Mouse (Mus musculus) lung, adult 2 months (tissue): ENCODE results near the gene Pdcd11. TPM values are rescaled to one million over a fixed set of nuclear protein-coding genes. Genes with fewer than 3 reads are reported as not detected.

ENCODE experiments used
- DNase-seq: peaks from one replicate; pipeline ENCODE4 v3.0.0; 2022
- H3K4me1 ChIP-seq: fragments of 200-500 bp; 2 replicates; pipeline ENCODE4 v1.6.1; 2011; ENCODE audit warnings: low read length; ENCODE audit not compliant: control insufficient read depth, insufficient read depth
- H3K4me3 ChIP-seq: fragments of 200-500 bp; replicated peaks from 2 replicates; pipeline ENCODE3; 2011; ENCODE audit warnings: low read depth, mild to moderate bottlenecking, control low read depth, low read length; ENCODE audit errors: extremely low read depth
- CTCF ChIP-seq: fragments of 200-500 bp; IDR thresholded peaks from 2 replicates; pipeline ENCODE4 v1.5.1; 2011; ENCODE audit warnings: mild to moderate bottlenecking, low read length, control low read depth; ENCODE audit not compliant: insufficient read depth
- POLR2A ChIP-seq: fragments of 200-500 bp; IDR thresholded peaks from 2 replicates; pipeline ENCODE4 v1.6.1; 2011; ENCODE audit warnings: low read depth, mild to moderate bottlenecking, control low read depth, low read length, borderline replicate concordance; ENCODE audit errors: extremely low read depth
- WGBS: fragments of 180-500 bp; shearing (Covaris S2); methylation state at CpG from one replicate; pipeline ENCODE4 v1.1.7; 2018; 5-methylcytosine and 5-hydroxymethylcytosine counted together
- polyA plus RNA-seq: library from polyadenylated mRNA; depleted of rRNA; stranded (reverse); fragments of >200 nt; gene quantifications from 2 replicates; pipeline ENCODE4 v1.2.3, GENCODE M21; 2012

Gene Pdcd11
- polyA plus RNA-seq, 1 experiment = 9.0 TPM

DNA sequence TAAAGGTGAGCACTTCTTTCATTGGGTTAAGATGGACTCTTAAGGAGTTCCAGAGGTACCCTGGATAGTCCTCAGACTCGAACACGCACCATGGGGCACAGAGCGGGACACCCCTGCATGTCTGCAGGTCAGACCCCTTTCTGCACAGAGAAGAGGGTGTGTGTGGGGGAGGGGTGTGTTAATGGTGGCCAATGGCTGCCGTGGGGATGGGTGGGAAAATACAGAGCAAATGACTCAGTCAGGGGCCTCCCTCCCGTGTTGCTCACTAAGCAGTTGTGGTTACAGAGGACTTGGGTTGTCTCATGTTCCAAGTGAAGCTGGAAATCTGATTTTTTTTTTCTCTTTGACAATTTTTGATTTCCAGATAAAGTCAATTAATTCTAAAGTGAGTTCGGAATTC lies 51.9 kb downstream of the Pdcd11 start:
- Histone ChIP-seq H3K4me1 (peaks cover 2% of the 10 kb centered on the region; the same call in 1 of the 2 replicates), H3K4me3 (no peak overlapping the region)
- no peak for TF ChIP-seq CTCF
- no peak for DNase-seq
- WGBS = 82% methylated on average over 6 of the region's 6 CpGs

DNA sequence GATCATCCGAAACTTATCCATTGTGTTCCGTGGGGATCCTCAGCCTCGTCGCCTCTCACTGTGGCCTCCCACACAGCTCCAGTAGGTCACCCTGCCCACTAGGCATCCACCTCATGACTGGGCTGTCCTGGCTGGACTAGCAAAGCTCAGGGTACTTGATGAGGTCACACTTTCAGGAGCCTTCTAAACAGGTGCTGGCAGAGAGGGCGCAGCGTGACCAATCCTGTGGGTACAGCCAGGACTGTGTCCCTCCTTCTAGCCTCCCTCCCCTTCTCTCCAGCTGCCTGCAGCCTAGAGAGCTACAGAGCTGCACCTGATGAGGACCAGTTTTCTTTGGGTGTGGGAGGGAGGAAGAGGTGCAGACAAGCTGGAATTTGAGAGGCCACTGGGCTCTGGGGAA lies 53.6 kb downstream of the Pdcd11 start, which contains the start of gene Calhm1:
TSS of gene Calhm1 (minus strand) at position 101 of the 400 bp plus-strand sequence.
- 90% methylated on average over 6 of the region's 6 CpGs for WGBS
- Histone ChIP-seq H3K4me3 (no peak within 1 kb of the TSS), H3K4me1 (no peaks in the 10 kb centered on the region)
- no peak for DNase-seq
- no peak for TF ChIP-seq CTCF

DNA sequence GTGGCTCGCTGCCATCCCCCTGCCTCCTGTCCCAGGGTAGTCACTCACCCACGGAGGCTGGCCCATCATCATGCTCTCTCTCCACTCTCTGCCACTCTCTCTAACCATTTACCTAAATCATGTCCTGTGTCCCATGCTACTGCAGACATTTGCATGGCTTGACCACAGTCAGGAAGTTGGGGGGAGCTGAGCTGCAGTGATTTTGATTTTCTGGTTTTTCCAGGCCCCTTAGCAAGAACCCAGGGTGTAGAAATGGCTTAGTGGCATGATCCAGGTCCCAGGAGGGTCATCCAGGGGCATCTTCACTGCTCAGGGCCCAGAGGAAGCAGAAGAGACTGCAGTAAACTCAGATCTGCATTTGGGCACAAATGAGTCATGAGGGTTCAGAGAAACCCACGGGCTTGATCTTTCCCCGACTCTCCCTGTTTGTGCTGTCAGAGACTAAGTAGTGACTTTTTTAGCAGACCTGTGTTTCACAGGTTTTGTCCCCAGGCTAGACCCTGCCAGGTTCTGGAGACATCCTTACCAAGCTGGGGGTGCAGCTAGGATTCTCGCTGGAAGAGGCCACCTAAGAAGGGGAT lies 57.8 kb downstream of the Pdcd11 start:
- no peaks in the 10 kb centered on the region for H3K4me1 ChIP-seq
- 64% methylated on average over 5 of the region's 5 CpGs for WGBS
- DNase-seq = no peak
- no peak overlapping the region for H3K4me3 ChIP-seq
- no peak for TF ChIP-seq POLR2A
- no peak for TF ChIP-seq CTCF

DNA sequence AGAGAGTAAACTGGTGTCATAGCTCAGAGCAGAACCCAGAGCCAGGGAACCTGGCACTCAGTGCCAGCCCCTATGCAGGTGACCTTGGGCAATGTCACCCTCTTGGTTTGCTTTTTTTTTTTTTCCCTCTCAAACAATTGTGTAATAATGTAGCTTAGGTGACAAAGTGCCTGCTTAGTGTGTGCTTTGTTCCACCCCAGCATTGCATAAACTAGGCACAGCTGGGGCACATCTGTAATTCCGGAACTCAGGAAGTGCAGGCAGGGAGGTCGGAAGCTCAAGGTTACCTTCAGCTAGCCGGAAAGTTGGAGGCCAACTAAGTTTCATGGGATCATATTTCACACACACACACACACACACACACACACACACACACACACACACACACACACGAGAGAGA lies 59.3 kb downstream of the Pdcd11 start:
- TF ChIP-seq POLR2A = no peak
- TF ChIP-seq CTCF = no peak
- DNase-seq = no peak
- WGBS = 28% methylated on average over 4 of the region's 4 CpGs
- Histone ChIP-seq H3K4me3 (no peak overlapping the region), H3K4me1 (no peaks in the 10 kb centered on the region)

DNA sequence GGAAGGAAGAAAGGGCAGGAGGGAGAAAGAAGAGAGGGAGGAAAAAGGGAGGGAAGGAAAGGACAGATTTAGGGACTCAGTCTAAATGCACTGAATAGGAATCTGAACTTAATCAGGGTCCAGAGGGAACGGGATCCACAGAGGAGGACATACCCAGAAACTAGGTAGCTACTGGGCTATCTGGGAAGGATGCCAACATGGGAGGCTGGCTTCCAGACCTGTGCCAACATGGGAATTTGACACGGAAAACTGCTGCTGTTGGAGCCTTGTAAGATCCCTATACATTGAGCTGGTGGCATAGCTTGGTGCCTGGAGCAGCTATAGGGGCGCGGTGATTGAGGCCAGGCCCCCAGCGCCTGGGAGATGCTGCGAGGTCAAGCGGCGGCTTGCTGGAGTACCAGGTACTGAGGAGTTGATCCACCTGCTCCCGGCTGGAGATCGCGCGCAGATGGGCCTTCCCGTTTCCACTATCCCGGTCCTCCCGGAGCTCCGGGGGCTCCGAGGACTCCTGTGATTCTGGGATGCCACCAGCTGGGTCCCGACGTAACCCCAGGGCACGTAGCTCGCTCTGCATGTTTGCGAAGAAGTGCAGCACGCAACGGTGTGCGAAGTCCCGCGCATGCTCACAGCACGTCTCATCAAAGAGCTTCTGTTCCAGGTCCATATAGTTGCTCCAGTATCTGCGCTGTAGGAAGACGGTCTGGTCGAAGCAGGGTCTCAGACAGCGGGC lies 60.9 kb downstream of the Pdcd11 start:
- WGBS = 20% methylated on average over 32 of the region's 32 CpGs
- Histone ChIP-seq H3K4me1 (no peaks in the 10 kb centered on the region), H3K4me3 (no peak overlapping the region)
- no peak for TF ChIP-seq CTCF
- TF ChIP-seq POLR2A = no peak
- DNase-seq = no peak

DNA sequence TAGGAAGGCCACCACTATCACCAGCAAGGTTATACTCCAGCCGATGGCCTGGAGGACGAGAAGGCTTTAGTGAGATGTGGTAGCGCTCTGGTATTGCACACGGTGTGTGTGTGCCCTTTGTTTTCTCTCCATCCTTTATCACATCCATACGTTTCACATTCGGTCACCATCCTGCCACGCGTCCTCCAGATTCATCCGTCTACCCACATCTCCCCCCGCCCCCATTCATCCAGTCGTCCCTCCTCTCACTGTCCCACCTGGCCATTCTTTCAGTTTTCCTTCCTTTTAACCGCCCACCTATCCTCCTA lies 61.4 kb downstream of the Pdcd11 start:
- Histone ChIP-seq H3K4me3 (no peak overlapping the region), H3K4me1 (no peaks in the 10 kb centered on the region)
- TF ChIP-seq POLR2A = no peak
- no peak for DNase-seq
- WGBS = 66% methylated on average over 12 of the region's 12 CpGs

DNA sequence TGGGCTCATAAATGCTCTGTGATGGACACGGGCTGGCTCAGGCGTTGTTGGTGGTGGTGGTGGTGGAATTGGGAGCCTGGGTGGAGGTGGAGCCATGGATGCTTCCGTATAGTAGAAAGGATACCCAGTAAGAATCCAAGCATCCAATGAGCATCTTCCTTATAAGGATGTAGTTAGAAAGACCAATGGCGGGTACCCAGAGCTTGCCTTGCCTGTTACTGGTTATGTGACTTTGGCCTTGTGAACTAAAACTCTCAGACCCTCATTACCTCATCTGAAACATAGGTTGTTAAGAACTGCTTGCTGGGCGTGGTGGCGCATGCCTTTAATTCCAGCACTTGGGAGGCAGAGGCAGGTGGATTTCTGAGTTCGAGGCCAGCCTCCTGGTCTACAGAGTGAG lies 63.2 kb downstream of the Pdcd11 start:
- TF ChIP-seq POLR2A (no peak), CTCF (no peak)
- 89% methylated on average over 7 of the region's 7 CpGs for WGBS
- DNase-seq = no peak
- no peak overlapping the region for H3K4me3 ChIP-seq
- no peaks in the 10 kb centered on the region for H3K4me1 ChIP-seq

DNA sequence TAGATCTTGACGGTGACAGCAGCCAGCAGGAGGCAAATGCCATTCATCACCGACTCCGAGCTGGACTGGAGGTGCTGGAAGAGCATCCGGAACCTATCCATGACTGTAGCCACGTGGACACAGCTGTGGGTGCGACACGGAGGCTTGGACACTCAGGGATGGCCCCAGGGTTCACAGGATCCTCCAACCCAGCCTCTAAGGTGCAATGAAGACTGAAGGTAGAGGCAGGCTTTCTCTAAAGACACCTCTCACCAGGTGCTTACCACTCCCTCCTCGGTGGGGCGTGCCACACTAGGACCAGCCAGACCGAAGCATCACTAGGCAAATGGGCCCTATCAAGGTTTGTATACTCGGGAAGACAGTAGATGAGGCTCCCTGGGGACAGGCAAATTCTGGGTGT lies 67.1 kb downstream of the Pdcd11 start, which contains the start of gene Calhm3:
TSS of gene Calhm3 (minus strand) at position 101 of the 400 bp plus-strand sequence.
- no peak within 1 kb of the TSS for H3K4me3 ChIP-seq
- DNase-seq = no peak
- TF ChIP-seq CTCF (no peak), POLR2A (no peak)
- 74% methylated on average over 11 of the region's 11 CpGs for WGBS
- H3K4me1 ChIP-seq = no peaks in the 10 kb centered on the region

DNA sequence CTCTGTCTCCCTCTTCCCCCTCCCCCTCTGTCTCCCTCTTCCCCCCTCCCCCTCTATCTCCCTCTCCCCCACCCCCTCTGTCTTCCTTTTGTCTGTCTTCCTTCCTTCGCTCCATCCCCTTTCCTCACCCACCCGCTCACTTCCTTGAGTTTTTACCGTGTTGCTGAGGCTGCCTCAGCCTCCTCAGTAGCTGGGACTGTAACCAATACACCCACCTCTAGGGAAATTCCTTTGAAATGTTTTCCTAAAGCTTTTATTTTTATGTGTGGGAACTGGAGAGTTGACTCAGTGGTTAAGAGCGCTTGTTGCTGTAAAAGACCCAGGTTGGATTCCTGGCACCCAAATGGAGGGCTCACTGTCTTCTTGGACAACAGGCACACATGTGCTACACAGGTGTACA lies 71.1 kb downstream of the Pdcd11 start:
- WGBS = 54% methylated on average over 4 of the region's 4 CpGs
- DNase-seq = no peak
- H3K4me3 ChIP-seq = no peak overlapping the region
- no peaks in the 10 kb centered on the region for H3K4me1 ChIP-seq
- no peak for TF ChIP-seq CTCF
- TF ChIP-seq POLR2A = no peak

DNA sequence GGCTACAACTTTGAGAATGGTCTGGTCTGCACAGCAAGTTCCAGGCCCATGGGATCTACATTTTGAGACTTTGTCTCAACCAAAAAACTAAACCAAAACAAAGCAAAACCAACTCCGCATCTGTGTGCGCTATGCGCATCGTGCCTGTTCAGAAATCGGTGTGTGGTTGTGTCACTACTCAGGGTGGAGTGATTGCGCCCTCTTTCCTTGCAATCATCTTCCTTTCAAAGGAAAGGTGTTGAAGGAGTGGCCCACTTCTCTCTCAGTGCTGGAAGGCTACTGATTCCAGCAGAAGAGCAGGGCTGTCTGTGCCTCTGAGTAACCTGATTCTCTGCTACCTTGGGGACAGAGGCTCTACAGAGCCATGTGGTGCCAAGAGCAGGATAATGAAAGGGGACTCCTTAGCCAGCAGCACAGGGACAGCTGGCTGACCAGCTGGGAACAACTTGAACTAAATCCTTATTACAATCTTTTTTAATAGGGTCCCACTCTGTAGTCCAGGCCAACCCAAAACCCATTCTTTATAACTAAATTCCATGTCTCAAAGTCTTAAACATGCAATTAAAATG lies 72.7 kb downstream of the Pdcd11 start:
- Histone ChIP-seq H3K4me1 (no peaks in the 10 kb centered on the region), H3K4me3 (no peak overlapping the region)
- TF ChIP-seq CTCF = no peak
- TF ChIP-seq POLR2A = no peak
- no peak for DNase-seq
- WGBS = 91% methylated on average over 6 of the region's 6 CpGs
